Comparison of ENCODE assay signal across 10 mouse cellular contexts in genomic region chr8:84388275-84388674, GRCm38 (mm10). TPM values are rescaled to one million over a fixed set of nuclear protein-coding genes. Genes with fewer than 3 reads are reported as not detected.
DNase-seq lines count a peak whose midpoint lies in the region; ATAC-seq and TF ChIP-seq lines count a peak whose summit lies in the region.
"Had no signal": no experiment of that assay in that cellular context is flagged by ENCODE, and none has a peak within 500 bp of the region (broad histone marks: within the 10 kb centered on the region; RNA-seq: fewer than 3 reads in every experiment).

Gene Cacna1a, plus strand, starts transcription at chr8:84388440.

- H3K27me3 ChIP-seq in embryonic facial prominence, embryonic 12.5 days, result no peaks in the 10 kb centered on the region
- H3K27me3 ChIP-seq in embryonic facial prominence, embryonic 10.5 days (replicated peaks; ENCODE audit: low read depth, poor library complexity, severe bottlenecking), result no peaks in the 10 kb centered on the region
- H3K27me3 ChIP-seq in lung, embryonic 15.5 days, result no peaks in the 10 kb centered on the region
- no peaks in the 10 kb centered on the region for H3K27me3 ChIP-seq in midbrain, postnatal 0 days (ENCODE audit: insufficient read depth, low read length)

- no peak within 1 kb of the TSS for H3K9ac ChIP-seq in embryonic facial prominence, embryonic 12.5 days
- H3K9ac ChIP-seq in lung, embryonic 15.5 days, result no peak within 1 kb of the TSS
- no peak within 1 kb of the TSS for H3K9ac ChIP-seq in midbrain, postnatal 0 days (replicated peaks; ENCODE audit: low read length, poor library complexity, severe bottlenecking)

- TF ChIP-seq CTCF in midbrain, postnatal 0 days (IDR thresholded peaks at IDR 0.05), result no peak

- H3K4me1 ChIP-seq in embryonic facial prominence, embryonic 12.5 days, result peaks cover 3% of the 10 kb centered on the region; the same call in 1 of the 2 replicates
- no peaks in the 10 kb centered on the region for H3K4me1 ChIP-seq in embryonic facial prominence, embryonic 10.5 days
- peaks cover 19% of the 10 kb centered on the region for H3K4me1 ChIP-seq in lung, embryonic 15.5 days
- H3K4me1 ChIP-seq in midbrain, postnatal 0 days (ENCODE audit: insufficient read depth, low read length), result no peaks in the 10 kb centered on the region

- no peak within 1 kb of the TSS for H3K27ac ChIP-seq in embryonic facial prominence, embryonic 12.5 days
- no peak within 1 kb of the TSS for H3K27ac ChIP-seq in embryonic facial prominence, embryonic 10.5 days (replicated peaks)
- peak within 1 kb of the TSS; percentile 58 for H3K27ac ChIP-seq in lung, embryonic 15.5 days
- no peak within 1 kb of the TSS for H3K27ac ChIP-seq in midbrain, postnatal 0 days (ENCODE audit: low read depth, low read length)

- no peaks in the 10 kb centered on the region for H3K9me3 ChIP-seq in embryonic facial prominence, embryonic 12.5 days
- no peaks in the 10 kb centered on the region for H3K9me3 ChIP-seq in embryonic facial prominence, embryonic 10.5 days
- H3K9me3 ChIP-seq in lung, embryonic 15.5 days, result no peaks in the 10 kb centered on the region
- no peaks in the 10 kb centered on the region for H3K9me3 ChIP-seq in midbrain, postnatal 0 days (ENCODE audit: low read length)

- no peak within 1 kb of the TSS for H3K4me2 ChIP-seq in embryonic facial prominence, embryonic 12.5 days (replicated peaks)
- H3K4me2 ChIP-seq in lung, embryonic 15.5 days, result 0 out of 2 replicates have a peak within 1 kb of the TSS, but pooled peaks have one; percentile 12
- no peak within 1 kb of the TSS for H3K4me2 ChIP-seq in midbrain, postnatal 0 days (ENCODE audit: low read depth, low read length, poor library complexity, severe bottlenecking)

- 69% methylated on average over 3 of the region's 3 CpGs for WGBS in embryonic facial prominence, embryonic 12.5 days
- WGBS in embryonic facial prominence, embryonic 10.5 days, result 72% methylated on average over 3 of the region's 3 CpGs
- 23% methylated on average over 3 of the region's 3 CpGs for WGBS in lung, embryonic 15.5 days
- 82% methylated on average over 3 of the region's 3 CpGs for WGBS in midbrain, postnatal 0 days

- no peaks in the 10 kb centered on the region for H3K36me3 ChIP-seq in embryonic facial prominence, embryonic 12.5 days
- no peaks in the 10 kb centered on the region for H3K36me3 ChIP-seq in embryonic facial prominence, embryonic 10.5 days (replicated peaks)
- no peaks in the 10 kb centered on the region for H3K36me3 ChIP-seq in lung, embryonic 15.5 days
- H3K36me3 ChIP-seq in midbrain, postnatal 0 days (ENCODE audit: insufficient read depth, low read length), result no peaks in the 10 kb centered on the region

- DNase-seq in embryonic facial prominence, embryonic 10.5 days (ENCODE audit: low spot score), result no peak
- no peak for DNase-seq in lung, postnatal 4 days
- DNase-seq in kidney, adult 9 months, result peak; percentile 54
- no peak for DNase-seq in midbrain, postnatal 0 days (ENCODE audit: low spot score)
- no peak for DNase-seq in urinary bladder, adult 2 months (ENCODE audit: low spot score)
- DNase-seq in urinary bladder, adult 18-20 months (ENCODE audit: low spot score in 2 of 2), result no peak

- no peak for ATAC-seq in embryonic facial prominence, embryonic 12.5 days (ENCODE audit: insufficient number of reproducible peaks, insufficient read depth, low FRiP score, low TSS enrichment)
- no peak; the same call in 1 of the 2 replicates for ATAC-seq in lung, embryonic 15.5 days (ENCODE audit: borderline replicate concordance, extremely low read depth, low FRiP score, low TSS enrichment)
- ATAC-seq in midbrain, postnatal 0 days (ENCODE audit: low FRiP score), result no peak
- ATAC-seq: activated CD4-positive, CD25-positive, alpha-beta regulatory T cell, adult 4 months had no signal

- no peak within 1 kb of the TSS for H3K4me3 ChIP-seq in embryonic facial prominence, embryonic 12.5 days
- H3K4me3 ChIP-seq in embryonic facial prominence, embryonic 10.5 days, result no peak within 1 kb of the TSS
- no peak within 1 kb of the TSS for H3K4me3 ChIP-seq in lung, embryonic 15.5 days
- H3K4me3 ChIP-seq in midbrain, postnatal 0 days (ENCODE audit: low read depth, low read length), result no peak within 1 kb of the TSS
- H3K4me3 ChIP-seq: erythroblast, embryonic 14.5 days had no signal

RNA-seq across cellular contexts. Expression of gene Cacna1a, which starts in this region (rescaled TPM):
- 9.4 and 11.0 TPM in 2 replicates for polyA plus RNA-seq in embryonic facial prominence, embryonic 12.5 days (2016; fragmentation: Nextera tagmentation; extraction: Ambion mirVana)
- polyA plus RNA-seq in embryonic facial prominence, embryonic 10.5 days (2016; fragmentation: Nextera tagmentation; extraction: Ambion mirVana), result 4.4 and 5.5 TPM in 2 replicates
- 2.1 and 2.4 TPM in 2 replicates for polyA plus RNA-seq in lung, embryonic 15.5 days (2015; fragmentation: Nextera tagmentation; extraction: Ambion mirVana)
- 67.0 and 134 TPM in 2 replicates for total RNA-seq in midbrain, postnatal 0 days (2014; rRNA removed)
- 10.0 and 15.4 TPM in 2 replicates for polyA plus RNA-seq in midbrain, postnatal 0 days (2015; fragmentation: Nextera tagmentation; extraction: Ambion mirVana)
- 5.0 and 6.7 TPM in 2 replicates for polyA plus RNA-seq in urinary bladder, adult 2 months (2012; rRNA removed)
